Mouse (Mus musculus) WW6 (cell line): ENCODE results near the gene Otulinl.

Source experiments
- DNase-seq: peaks from one replicate; pipeline ENCODE4 v3.0.0-alpha.2; 2013; ENCODE audit warnings: low read depth, low spot score

Gene Otulinl

GRCm38 (mm10) chr15:27656626-27657025 is 24.8 kb downstream of the Otulinl start:
- DNase-seq: no peak

GRCm38 (mm10) chr15:27655015-27655414 is 26.4 kb downstream of the Otulinl start:
- no peak for DNase-seq

GRCm38 (mm10) chr15:27647686-27648085 is 33.7 kb downstream of the Otulinl start:
- no peak for DNase-seq

- DNase-seq: no peak
These were observed 34.7 kb downstream of the Otulinl start for GRCm38 (mm10) chr15:27646665-27647064.

GRCm38 (mm10) chr15:27645250-27645649 is 36.1 kb downstream of the Otulinl start:
- no peak for DNase-seq

DNA sequence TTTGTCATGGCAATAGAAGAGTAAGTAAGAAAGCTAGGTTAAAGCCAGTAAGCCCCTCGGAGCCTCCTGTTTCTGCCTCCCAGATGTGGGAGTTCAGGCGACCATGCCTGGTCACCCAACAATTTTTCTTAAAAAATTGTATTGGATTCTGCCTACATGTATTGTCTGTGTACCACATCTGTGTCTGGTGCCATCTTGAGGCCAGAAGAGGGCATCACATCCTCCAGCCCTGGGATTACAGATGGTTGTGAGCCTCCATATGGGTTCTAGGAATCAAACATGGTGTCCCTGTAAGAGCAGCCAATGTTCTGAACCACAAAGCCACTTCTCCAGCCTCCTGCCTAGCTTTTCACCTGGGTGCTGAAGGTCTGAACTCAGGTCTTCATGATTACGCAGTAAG is 38.5 kb downstream of the Otulinl start:
- no peak for DNase-seq

DNA sequence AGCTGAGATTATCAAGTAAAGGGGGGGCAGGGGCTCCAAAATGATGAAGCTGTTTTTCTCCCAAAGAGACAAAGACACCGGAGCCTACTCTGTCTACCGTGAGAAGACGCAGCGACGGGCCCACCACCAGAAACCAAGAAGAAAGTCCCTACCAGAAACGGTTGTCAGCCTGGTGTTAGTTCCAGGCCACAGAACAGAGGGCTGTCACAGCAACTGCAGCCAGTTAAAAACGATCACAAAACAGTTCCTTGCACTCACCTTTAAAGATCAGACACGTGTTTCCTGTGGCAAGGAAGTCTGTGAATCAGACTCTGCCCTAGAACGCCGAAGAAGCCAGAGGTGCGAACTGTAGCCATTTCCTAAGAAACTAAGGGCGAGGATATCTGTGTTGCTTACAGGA is 40.2 kb downstream of the Otulinl start:
- no peak for DNase-seq

DNA sequence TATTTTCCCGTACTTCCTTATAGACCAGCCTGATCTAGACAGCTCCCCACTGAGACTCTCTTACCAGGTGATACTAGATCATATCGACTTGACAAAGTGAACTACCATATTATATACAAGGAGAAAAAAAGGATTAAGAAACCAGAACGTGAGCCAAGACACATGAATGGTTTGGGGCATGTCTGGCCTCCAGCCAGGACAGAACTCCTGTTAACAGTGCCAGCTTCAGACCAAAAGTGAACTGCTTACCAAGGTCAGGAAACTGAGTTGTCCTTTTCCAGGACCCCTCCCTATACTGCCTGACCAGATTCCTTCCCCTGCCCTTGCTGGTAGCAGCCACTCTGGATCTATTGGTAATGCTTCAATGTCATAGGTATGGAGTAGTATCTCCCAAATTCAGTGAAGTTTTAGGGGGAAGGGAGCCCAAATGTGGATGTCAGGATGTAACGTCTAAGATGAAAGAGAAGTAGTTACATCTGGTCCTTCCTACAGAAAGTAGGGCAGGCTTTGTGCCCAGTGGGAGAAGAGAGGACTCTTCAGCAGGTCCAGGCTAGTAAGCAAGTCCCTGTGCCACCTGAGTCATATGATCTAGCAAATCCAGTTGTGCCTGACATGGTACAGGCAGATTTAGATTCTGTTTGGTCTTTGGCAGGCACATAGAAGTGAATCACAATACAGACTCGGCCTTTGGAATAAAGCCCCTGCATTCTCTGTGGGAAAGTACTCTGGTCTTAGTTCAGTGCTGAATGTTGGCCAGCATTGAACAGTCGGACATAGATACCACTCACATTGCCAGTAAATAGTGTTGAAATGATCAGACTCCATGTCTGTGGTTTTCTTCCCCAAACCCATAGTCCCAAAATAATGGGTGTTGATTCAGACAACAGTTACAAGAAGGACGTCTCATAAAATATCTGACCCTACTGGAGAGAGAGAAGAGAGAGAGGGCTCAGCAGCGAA is 47.2 kb downstream of the Otulinl start:
- DNase-seq: no peak

DNA sequence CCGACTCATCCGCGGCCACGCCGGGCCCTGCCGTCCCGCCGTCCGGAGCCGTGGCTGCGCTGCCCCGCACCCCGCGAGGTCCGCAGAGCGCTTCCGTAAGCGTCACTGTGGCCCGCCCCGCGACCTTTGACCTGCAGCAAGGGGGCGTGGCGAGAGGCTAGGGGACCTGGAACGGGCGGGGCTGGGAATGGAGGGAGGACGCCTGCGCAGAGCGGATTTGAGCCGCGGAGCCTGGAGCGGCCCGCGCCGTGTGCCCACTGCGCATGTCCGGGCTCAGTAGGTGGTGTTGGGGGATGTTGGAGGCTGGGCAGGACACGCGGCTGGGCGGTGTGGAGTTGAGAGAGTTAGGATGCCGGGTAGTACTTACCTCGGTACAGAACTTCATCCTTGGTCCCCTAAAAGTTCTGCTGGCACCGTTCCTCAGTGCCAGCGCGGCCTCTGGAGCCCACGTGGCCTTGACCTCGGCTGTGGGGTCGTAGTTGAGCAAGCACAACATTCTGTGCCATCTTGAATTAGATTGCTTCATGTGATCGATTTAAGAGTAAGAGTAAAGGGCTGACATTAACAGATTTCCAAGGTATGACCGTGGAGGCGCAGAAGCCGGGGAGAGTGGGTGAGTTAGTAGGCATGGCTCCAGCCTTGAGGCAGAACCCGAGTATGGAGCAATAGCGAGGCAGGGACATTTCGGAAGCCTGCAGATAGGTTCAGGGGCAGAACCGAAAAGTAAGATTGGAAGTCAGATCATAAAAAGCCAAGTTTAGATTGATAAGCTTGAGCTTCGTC is 50.6 kb downstream of the Otulinl start, which contains the start of gene Otulin:
Gene Otulin (minus strand): TSS at position 93 of the 783 bp plus-strand sequence.
- DNase-seq: peak; percentile 84

- no peak for DNase-seq
These were observed 51.4 kb downstream of the Otulinl start for GRCm38 (mm10) chr15:27629800-27630600.

- no peak for DNase-seq
These were observed 52.3 kb downstream of the Otulinl start for GRCm38 (mm10) chr15:27629046-27629445.

- no peak for DNase-seq
These were observed 53.6 kb downstream of the Otulinl start for GRCm38 (mm10) chr15:27627794-27628193.

GRCm38 (mm10) chr15:27626314-27626713 is 55.1 kb downstream of the Otulinl start:
- DNase-seq: no peak

DNA sequence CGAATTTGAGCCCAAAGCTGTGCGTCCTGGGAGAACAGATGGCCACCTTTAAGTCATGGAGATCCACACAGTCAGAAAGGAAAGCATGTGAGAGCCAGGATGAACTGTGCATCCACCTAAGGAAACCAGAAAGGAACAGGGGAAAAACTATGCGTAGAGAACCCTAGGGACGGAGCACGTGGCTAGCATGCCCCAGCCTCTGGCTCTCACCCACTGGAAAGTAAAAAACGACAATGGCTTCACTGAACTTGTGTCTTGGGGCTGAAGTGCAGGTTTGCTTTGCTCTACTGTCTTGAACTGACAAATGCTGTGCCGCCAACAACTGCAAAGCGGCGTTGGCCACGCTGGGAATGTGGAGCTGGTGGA is 55.5 kb downstream of the Otulinl start:
- DNase-seq: no peak

DNA sequence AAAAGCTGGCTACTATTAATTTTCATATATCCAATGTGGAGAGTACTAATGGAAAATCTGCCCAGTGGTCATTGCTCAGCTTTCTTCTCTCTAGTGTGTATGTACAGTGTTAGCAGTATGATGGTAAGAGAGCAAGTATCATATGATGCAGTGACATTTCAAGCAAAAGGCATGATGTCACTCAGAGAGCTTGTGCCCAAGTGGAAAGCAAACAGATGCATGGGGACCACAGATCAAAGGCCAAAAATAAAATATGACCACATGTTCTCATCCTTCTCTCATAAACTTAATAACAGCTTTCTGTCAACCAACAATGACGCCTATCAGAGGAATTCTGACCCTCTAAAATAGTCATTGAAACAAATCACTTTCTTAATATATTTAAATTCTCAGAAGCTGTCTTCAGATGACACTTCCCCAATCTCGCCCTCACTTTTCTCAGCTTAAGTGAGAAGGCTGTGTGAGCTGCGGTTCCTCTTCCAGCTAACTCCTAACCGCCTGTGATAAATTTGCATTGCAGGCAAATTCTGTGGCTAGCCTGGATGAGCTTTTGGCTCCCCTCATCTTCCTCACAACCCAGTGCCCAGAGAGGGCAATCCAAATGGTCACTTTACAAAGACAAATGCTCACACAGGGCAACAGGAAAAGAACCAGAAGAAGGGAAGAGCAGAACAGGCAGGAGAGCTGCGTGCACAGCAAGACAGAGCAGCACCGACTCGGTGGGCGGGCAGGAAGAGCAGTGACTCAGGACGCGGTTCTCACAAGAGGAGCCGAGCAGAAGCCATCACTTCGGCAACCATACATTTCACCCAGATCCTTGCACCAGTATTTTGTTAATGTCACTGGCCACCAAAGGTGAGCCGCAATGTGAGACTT is 56.1 kb downstream of the Otulinl start:
- no peak for DNase-seq

GRCm38 (mm10) chr15:27623286-27623685 is 58.1 kb downstream of the Otulinl start:
- DNase-seq: no peak

DNA sequence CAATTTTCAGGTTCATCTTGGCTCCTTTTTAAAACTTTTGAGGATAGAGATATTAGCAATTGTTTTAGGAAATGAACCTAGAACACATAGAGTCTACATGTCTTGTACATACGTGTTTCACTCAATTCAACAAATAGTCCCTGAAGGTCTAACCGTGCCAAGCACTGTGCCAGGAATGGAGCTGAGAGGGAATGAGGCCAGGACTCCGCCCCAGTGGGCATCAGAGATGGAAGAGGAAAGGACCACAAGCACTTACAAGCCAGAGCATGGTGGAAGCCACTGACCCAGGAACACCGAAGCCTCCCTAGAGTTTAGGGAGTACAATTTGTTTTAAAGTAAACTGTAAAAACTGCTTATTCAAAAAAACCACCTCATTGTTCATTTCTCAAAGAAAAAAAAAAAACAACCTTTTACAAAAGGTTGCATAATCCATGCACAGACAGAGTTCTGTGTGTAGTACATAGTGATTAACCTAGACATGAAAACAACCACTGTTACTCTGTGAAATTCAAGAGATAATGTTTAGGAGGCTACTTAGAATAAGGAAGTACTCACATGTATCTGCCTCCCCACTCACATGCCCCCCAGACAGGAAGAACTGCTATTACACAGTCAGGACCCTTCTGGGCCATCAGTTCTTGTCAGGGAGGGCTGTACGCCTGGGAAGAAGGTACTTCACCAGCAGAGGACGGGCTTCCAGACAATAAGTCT is 60.7 kb downstream of the Otulinl start:
- no peak for DNase-seq

GRCm38 (mm10) chr15:27619683-27620082 is 61.7 kb downstream of the Otulinl start:
- no peak for DNase-seq

DNA sequence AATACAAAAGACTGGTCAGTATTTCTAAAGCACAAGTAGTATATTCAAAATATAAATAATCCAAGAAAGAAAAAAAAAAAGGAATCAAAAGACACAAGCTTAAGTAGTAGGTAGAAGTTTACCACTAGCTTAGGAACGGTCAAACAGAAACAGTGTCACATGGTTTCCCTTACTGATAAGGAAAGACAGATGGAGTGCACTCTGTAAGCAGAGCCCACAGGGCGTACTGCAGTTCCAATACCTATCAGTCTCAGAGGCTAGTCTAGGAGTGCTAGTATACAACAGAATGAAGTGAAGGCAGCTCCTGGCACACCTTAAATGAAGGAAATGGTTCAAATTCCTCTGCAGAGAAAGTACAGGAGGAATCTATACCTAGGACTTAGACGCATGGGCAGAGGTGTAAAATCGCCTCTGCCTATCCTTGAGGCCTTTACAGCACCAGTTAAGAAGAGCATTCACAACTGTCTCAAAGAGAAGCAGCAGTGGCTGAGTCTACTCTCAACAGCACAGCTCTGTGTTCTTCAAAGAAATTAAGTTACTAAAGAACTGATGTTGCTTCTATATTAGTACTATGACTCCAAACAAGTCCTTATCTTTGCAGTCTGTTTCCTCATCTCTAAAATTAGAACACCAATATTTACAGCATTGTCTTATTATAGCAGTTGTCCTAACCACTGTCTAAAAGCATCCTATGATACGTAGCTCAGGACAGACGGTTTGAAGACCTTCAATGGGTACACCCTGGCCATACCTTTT is 62.4 kb downstream of the Otulinl start:
- no peak for DNase-seq
